Mouse (Mus musculus) CD4-positive helper T cell, adult 2 months (primary cell): Measurements from ENCODE around the gene Ttc19.
"Not testable (repeated sequence)": the region's sequence is repeated elsewhere in the genome, so short reads cannot be mapped to it uniquely, and the experiment has no call there.

Experiments used
- DNase-seq: peaks from one replicate; pipeline ENCODE4 v3.0.0-alpha.2; 2012; ENCODE audit warnings: low read depth, missing footprints, low spot score

Ttc19 gene

DNA sequence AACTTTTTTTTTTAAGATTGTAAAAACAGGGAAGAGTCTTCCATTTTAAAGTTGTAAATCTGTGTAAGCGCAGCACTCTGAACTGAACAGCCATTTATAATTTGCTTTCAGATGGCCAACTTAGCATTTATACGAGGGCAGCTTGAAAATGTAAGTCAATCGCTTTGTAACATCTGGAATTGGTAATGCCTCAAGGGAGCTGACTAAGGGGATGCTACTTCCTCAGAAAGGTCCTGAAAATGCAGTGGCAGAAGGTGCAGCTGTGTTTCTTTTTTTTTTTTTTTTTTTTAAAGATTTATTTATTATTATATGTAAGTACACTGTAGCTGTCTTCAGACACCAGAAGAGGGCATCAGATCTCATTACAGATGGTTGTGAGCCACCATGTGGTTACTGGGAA lies 2.7 kb downstream of the Ttc19 start:
- DNase-seq: not testable (repeated sequence)

DNA sequence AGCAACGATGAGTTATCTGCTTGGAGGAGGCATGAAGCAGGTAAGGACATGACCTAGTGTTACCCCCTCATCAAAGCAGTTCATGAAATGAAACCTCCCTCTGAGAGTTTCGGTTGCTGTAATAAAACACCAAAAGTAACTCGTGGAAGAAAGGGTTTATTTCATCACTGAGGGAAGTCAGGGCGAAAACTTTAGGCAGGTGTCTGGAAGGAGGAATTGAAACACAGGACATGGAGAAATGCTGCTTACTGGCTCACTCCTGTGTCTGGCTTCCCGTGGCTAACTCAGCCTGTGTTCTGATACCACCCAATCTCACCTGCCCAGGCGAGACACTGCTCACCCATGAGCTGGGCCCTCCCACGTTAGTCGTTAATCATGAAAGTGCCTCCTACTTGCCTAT lies 3.7 kb downstream of the Ttc19 start:
- DNase-seq: no peak

DNA sequence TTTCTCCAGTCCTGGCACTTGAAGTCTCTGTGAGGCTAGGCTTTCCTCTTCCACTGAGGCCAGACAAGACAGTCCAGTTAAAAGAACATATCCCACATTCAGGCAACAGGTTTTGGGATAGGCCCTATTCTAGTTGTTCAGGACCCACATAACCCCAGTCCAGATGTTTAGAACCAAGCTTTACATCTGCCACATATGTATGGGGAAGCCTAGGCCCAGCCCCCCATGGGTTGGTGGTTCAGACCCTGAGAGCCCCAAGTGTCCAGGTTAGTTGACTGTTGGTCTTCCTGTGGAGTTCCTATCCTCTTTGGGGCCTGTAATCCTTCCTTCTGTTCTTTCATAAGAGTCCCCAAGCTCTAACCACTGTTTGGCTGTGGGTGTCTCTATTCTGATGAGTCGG lies 6.4 kb downstream of the Ttc19 start:
- no peak for DNase-seq

DNA sequence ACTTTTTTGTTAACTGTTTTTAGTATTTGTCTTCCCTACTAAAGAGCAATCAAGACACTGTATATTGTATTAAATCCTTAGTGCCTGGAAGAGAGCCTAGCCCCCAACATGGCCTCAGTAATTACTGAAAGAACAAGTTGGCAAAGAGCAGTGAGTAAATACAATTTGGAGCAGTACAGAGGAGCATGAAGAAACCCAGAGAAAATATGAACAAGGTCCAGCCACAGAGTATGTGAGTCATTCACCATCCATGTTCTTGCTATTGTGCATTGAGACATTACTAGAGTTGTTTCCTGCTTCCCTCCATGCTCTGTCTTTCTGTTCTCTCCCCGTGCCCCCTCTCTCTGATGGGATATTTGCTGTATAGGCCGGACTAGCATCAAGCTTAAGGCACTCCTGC lies 12.8 kb downstream of the Ttc19 start:
- DNase-seq: no peak

DNA sequence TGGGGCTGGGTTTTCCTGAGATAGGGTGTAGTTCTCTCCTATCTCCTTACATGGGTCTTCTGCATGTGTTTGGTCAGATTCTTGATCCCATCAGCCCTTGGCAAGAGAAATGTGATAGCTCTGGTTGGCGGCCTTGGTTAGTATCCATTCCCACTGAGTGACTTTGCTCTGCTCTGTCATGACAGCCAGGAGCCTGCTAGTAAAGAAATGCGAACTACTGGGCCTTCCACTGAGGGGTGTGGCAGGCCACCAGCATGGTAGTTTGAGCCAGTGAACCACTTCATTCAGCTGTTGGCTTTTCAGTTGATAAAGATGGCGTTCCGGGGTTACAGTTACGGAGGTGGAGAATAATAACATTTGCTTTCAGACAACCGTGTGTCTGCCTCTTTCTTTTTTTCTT lies 17.6 kb downstream of the Ttc19 start:
- DNase-seq: no peak

DNA sequence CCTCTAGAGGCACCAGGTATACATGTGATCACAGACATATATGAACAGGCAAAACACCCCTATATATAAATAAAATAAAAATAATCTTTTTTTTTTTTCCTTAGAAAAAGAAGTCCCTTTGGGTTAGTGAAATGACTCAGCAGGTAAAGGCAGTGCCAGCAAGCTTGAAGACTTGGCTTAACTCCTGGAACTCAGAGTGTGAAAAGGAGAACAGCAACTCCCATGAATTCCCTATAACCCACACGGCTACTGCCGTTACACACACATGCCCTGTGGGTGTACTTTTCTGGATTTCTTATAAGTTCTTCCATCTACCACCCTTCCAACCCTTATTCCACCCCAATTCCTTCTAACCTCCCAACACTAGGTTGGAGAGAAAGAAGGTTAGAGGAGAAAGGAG lies 24.6 kb downstream of the Ttc19 start:
- DNase-seq: no peak

DNA sequence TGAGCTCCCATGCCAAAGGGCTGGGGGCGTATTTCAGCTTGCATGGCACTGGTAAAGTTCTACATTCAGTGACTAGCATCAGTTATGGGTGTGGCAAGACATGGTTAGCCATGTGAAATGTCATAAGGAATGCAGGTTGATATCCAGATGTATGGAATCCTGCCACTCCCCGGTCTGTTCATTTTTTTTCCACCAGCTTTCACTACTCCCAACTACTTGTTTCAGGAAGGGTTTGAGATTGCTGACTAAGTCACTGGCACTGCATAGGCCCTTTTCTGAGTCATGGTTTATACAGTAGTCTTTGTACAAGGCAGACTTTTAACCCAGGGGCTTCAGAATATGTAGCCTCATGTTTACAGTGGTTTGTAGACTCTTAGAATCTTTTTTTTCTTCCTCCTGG lies 28.0 kb downstream of the Ttc19 start:
- DNase-seq: no peak

DNA sequence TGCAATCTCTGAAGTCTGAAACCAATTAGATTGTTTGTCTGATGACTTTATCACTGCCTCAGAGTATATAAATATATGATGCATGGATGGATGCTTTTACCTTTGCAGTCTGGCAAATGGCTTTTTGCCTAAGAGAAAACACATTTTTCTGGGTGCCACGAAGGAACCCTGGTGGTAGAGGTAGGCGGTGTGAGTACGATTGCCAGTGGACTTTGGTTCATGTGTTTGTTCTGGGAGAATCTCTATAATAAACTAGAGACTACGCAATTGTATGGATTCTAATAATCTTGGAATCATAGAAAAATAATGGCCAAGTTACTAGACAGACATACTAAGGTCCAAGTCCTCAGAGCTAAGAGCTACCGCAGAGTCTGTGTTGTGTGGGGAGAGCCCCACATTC lies 33.7 kb downstream of the Ttc19 start:
- DNase-seq: no peak

DNA sequence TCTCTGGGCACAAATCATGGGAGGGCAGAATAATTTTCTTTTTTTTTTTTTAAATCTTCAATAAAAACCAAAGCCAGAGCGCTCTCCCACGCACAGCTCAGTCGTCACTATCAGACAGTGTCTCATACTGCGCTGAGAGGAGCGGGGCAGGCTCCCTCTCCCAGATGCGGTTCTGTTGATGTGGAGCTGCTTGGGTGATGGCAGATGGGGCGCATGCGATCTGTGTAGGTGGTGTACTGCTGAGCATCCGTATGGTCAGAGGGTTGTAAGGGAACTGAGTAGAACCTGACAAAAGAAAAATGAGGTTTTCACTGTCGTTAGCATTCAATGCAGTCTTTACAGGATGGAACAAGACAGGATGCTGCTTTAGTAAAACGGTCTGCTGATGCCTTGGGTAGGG lies 36.5 kb downstream of the Ttc19 start:
- no peak for DNase-seq

DNA sequence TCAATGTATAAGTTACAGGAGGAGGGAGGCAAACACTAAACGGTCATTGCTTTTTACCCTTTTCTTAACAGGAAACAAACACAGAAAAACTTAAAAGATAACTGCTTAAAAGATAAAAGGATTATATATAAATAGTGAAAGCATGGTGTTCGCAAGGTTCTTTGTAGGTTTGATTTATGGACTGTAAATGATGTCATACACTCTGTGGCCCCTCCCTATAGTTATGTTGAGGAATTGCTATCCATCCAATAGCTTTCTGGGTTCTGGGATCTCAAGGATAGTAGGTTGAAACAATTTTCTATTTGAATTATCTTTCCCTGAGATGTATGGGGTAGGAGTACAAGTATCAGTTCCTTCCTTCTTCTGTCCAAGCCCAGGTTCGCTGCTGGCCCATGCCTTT lies 38.8 kb downstream of the Ttc19 start:
- no peak for DNase-seq

DNA sequence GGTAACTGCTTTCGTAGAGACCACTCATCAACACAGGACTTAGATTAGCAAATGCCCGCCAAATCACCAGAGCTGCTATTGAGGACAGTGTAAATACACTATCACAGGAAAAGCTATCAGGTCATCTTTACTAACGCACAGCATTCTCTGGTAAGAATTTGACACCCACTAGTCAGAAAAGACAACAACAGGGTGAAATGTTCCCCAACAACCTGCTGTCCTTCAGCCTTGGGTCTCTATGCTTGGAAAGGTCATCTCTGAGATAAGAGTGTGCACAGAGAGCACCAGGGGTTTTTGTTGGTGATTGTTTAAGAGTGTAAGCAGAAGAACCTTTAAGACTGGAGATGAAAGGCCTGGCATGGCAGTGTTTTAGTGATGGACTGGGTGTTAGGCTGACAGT lies 42.4 kb downstream of the Ttc19 start:
- no peak for DNase-seq

DNA sequence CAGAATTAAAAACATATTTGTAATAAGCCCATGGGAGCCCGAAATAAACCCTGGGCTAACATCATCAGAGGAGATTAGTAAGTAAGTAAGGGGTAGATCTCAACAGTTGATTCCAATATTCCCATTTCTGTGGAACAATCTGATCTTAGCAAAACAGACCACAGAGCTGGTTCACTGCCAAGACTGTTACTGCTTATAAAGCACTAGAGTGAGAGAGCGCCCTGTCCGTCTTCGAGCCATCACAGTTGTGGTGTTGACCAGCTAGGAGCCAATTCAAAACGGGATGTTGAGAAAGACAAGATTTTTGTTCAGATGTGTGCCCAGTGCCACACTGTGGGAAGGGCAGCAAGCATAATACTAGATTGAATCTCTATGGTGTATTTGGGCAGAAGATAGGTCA lies 49.9 kb downstream of the Ttc19 start:
- no peak for DNase-seq

DNA sequence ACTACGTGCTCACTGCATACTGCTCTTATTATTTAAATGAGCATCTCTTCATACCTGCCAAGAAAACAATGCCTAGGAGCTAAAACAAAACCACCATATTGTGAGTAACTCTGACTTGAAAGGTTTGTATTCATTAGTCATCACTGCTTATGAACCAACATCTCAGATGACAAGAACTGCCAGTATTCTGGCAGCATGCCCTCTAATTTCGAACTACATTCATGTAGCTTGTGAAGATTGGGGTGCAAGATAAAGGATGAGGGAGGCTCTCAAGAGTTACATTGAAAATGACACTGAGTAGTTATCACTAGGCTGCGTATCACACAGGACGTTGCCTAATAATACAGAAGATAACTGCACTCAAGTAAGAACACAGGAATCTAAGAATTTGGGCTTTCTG lies 51.0 kb downstream of the Ttc19 start:
- no peak for DNase-seq

DNA sequence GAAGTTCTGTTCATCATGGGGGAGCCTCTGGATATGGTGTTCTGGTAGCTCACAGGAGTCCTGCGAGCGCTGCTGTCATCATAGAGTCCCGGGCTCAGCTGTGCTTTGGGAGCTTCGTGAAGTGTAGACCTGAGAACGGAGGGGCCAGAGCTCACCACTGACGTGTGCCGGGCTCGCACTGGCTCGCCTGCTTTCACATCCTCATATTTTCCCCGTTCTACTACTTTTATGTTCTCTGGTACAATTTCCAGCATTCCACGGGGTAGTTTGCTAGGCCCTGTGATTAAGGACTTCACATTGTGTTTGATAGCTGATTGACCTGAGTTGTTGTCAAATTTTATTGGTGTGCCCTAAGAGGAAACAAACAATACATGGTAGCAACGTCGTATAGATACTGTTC lies 61.7 kb downstream of the Ttc19 start:
- no peak for DNase-seq

DNA sequence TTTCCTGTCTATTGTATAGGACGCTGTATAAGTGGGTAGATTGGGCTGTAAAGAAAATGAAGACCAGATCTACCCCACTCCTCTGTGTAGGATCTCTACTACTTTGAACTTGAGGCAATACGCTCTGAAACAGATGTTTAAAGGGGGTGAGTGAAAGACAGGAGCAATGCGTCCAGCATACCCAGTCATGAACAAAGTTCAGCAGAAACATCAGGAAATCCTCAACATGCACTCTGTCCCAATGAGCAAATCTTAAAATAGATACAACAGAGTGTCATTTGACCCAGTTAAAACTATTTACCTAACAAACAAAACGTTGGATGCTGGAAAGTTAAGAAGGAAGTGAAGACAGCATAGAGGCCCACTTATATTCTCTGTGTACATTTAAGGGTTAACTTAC lies 70.7 kb downstream of the Ttc19 start:
- no peak for DNase-seq

DNA sequence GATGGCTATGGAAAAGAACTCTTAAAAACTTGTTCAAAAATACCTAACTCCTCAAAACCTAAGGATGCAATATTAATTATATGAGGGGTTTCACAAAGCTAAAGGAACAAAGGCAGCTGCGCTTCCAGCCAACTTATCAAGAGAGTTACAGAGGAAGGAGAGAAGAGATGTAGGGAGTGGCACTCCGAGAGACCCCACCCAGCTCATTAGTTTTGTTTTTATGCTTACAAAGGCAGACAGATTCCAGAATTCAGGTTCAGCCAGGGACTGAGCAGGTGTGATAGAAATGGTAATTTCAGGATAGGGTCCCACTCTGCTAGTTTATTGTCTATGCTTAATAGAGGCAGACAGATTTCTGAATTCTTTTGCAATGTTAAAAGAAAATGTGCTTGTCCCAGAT lies 73.9 kb downstream of the Ttc19 start:
- DNase-seq: no peak

DNA sequence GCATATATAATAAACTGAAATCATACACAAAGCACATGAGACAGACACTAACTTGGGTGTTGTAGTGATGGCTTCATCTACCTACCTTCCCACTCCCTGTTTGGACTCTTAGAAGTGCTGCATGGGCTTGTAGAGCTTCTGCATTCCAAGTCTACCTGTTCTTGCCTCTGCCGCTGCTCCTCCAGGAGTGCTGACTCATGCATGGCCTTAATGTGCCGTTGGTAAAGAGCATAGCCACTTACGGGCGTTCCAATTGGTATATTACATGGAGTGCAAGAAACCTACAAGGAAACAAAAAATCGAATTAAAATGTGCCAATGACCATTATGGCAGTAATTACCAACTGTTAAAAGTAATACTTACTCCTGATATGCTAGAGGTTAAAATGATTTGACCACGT lies 85.6 kb downstream of the Ttc19 start:
- no peak for DNase-seq

DNA sequence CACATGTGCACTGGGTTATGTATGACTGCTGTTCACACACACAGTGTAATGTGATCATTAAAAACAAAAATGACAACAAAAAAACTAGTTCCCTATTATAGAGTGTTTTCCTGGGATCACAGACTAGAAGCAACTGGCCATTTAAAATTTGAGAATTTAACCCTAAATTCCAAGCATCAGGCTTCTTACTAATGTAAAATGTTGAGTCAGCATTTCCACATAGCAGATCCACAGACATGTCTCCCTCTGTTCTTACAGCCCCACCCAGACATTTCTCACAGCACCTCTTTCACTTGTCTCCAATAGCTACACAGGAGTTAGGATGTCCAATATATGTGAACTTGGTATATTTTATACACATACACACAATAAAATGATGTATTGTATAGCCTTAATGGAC lies 88.7 kb downstream of the Ttc19 start:
- DNase-seq: no peak

DNA sequence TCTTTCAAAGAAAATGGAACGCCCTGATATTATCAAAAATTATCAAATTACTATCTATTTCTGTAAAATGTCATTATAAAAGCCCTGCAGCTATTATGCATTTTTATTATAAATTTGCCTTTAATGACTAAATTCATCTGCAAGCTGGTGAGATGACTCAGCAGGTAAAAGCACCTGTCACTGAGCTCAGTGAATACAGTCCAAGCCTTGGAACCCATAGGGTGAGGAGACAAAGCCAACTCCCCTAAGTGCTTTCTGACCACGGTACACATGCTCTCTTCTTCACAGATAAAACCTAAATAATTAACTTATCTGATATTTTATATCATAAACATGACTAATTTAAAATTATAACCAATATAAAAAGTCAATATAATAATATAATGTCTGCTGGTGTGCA lies 90.5 kb downstream of the Ttc19 start:
- DNase-seq: no peak

DNA sequence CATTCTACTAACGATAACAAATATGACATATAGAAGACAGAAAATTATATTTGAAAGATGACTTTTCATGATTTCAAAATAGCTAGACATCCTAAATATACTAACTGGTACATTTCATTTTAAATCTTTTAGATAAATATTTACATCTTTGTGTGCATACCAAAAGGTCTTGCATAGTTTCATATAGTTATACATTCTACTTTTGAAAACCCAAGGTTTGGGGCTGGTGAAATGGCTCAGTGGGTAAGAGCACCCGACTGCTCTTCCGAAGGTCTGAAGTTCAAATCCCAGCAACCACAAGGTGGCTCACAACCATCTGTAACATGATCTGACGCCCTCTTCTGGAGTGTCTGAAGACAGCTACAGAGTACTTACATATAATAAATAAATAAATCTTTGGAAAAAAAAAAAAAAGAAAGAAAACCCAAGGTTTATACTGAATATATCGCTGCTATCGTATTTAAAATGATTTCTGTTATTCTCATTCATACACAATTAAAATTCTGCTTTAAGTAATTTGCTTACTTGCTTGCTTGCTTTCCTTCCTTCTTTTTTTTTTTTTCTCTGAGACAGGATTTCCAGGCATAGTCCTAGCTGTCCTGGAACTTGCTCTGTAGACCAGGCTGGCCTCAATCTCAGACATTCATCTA lies 96.1 kb downstream of the Ttc19 start:
- DNase-seq: not testable (repeated sequence)
